14 mouse cellular contexts compared by ENCODE assay signal in genomic region chrX:9244603-9245336, GRCm38 (mm10). TPM values are rescaled to one million over a fixed set of nuclear protein-coding genes. Genes with fewer than 3 reads are reported as not detected.
A peak's percentile ranks its signal among the peaks of the same experiment; 100 is the strongest.
DNase-seq lines count a peak whose midpoint lies in the region; ATAC-seq lines count a peak whose summit lies in the region.
"Had no signal": no experiment of that assay in that cellular context is flagged by ENCODE, and none has a peak within 500 bp of the region (broad histone marks: within the 10 kb centered on the region; RNA-seq: fewer than 3 reads in every experiment).

No protein-coding gene starts in this region.

- peak overlapping the region; percentile 31 for H3K4me2 ChIP-seq in heart, embryonic 12.5 days
- no peak overlapping the region for H3K4me2 ChIP-seq in intestine, embryonic 14.5 days (ENCODE audit: low read length)
- peak overlapping the region; percentile 26 for H3K4me2 ChIP-seq in midbrain, embryonic 16.5 days (ENCODE audit: low read length)
- H3K4me2 ChIP-seq: embryonic facial prominence, embryonic 13.5 days; heart, embryonic 15.5 days had no signal

- no peaks in the 10 kb centered on the region for H3K36me3 ChIP-seq in heart, embryonic 12.5 days
- no peaks in the 10 kb centered on the region for H3K36me3 ChIP-seq in intestine, embryonic 14.5 days (ENCODE audit: control insufficient read depth, insufficient read depth, low read length)
- H3K36me3 ChIP-seq in midbrain, embryonic 16.5 days (ENCODE audit: control insufficient read depth, insufficient read depth, low read length), result no peaks in the 10 kb centered on the region
- H3K36me3 ChIP-seq: embryonic facial prominence, embryonic 13.5 days; heart, embryonic 15.5 days had no signal

- intact Hi-C loops in heart, postnatal 10 days (cut with DNase I), result no loop called here

- no peak overlapping the region for H3K4me3 ChIP-seq in heart, embryonic 12.5 days
- no peak overlapping the region for H3K4me3 ChIP-seq in intestine, embryonic 14.5 days (ENCODE audit: low read depth, low read length)
- H3K4me3 ChIP-seq in midbrain, embryonic 16.5 days (ENCODE audit: low read depth, low read length), result no peak overlapping the region
- H3K4me3 ChIP-seq: embryonic facial prominence, embryonic 13.5 days; heart, embryonic 15.5 days had no signal

- no peak overlapping the region for H3K9ac ChIP-seq in heart, embryonic 12.5 days
- no peak overlapping the region for H3K9ac ChIP-seq in intestine, embryonic 14.5 days (ENCODE audit: low read length)
- H3K9ac ChIP-seq in midbrain, embryonic 16.5 days (ENCODE audit: low read depth, low read length), result 0 out of 2 replicates have a peak overlapping the region, but pooled peaks have one; percentile 6
- H3K9ac ChIP-seq: embryonic facial prominence, embryonic 13.5 days; heart, embryonic 15.5 days had no signal

- peak; percentile 90 for ATAC-seq in heart, embryonic 12.5 days (ENCODE audit: insufficient number of reproducible peaks, low FRiP score)
- peak; percentile 62; the same call in 1 of the 2 replicates for ATAC-seq in intestine, embryonic 14.5 days (replicated peaks; ENCODE audit: low FRiP score, low TSS enrichment, low read depth)
- ATAC-seq in midbrain, embryonic 16.5 days, result peak; percentile 62
- no peak for ATAC-seq in inflammation-experienced regulatory T-cells, adult 6 months

- no peaks in the 10 kb centered on the region for H3K9me3 ChIP-seq in heart, embryonic 12.5 days (replicated peaks)
- no peaks in the 10 kb centered on the region for H3K9me3 ChIP-seq in intestine, embryonic 14.5 days (ENCODE audit: control insufficient read depth, low read length)
- H3K9me3 ChIP-seq in midbrain, embryonic 16.5 days (replicated peaks; ENCODE audit: control insufficient read depth, low read length, poor library complexity, severe bottlenecking), result no peaks in the 10 kb centered on the region
- H3K9me3 ChIP-seq: embryonic facial prominence, embryonic 13.5 days; heart, embryonic 15.5 days had no signal

- H3K4me1 ChIP-seq in heart, embryonic 12.5 days (replicated peaks), result peaks cover 10% of the 10 kb centered on the region; the same call in 1 of the 2 replicates
- no peaks in the 10 kb centered on the region for H3K4me1 ChIP-seq in intestine, embryonic 14.5 days (replicated peaks; ENCODE audit: control insufficient read depth, insufficient read depth, low read length)
- H3K4me1 ChIP-seq in midbrain, embryonic 16.5 days (ENCODE audit: control insufficient read depth, insufficient read depth, low read length), result peaks cover 6% of the 10 kb centered on the region; the same call in 1 of the 2 replicates

- 49% methylated on average over 12 of the region's 12 CpGs for WGBS in heart, embryonic 12.5 days
- 70% methylated on average over 12 of the region's 12 CpGs for WGBS in intestine, embryonic 14.5 days
- 56% methylated on average over 12 of the region's 12 CpGs for WGBS in midbrain, embryonic 16.5 days

- DNase-seq in heart, postnatal 10 days, result no peak
- peak; percentile 79 for DNase-seq in c-Kit-positive CD71-positive TER-119-positive erythroid progenitor cells, embryonic 14.5 days (ENCODE audit: low spot score)
- no peak for DNase-seq in intestine, embryonic 14.5 days (ENCODE audit: low spot score)
- no peak for DNase-seq in adrenal gland, adult (ENCODE audit: inconsistent age in 2 of 2, low spot score in 1 of 2)
- DNase-seq in urinary bladder, postnatal 10 days (ENCODE audit: low spot score), result no peak
- DNase-seq: adrenal gland, adult 2 months; lung, postnatal 36 days had no signal

- H3K27ac ChIP-seq in heart, embryonic 12.5 days (ENCODE audit: poor library complexity, severe bottlenecking), result no peak overlapping the region
- H3K27ac ChIP-seq in intestine, embryonic 14.5 days (ENCODE audit: low read depth), result no peak overlapping the region
- peak overlapping the region; percentile 22; the same call in 1 of the 2 replicates for H3K27ac ChIP-seq in midbrain, embryonic 16.5 days (ENCODE audit: low read length)
- H3K27ac ChIP-seq: embryonic facial prominence, embryonic 13.5 days; heart, embryonic 15.5 days had no signal

- no peaks in the 10 kb centered on the region for H3K27me3 ChIP-seq in heart, embryonic 12.5 days (replicated peaks)
- H3K27me3 ChIP-seq in intestine, embryonic 14.5 days (replicated peaks; ENCODE audit: control insufficient read depth, insufficient read depth, low read length), result no peaks in the 10 kb centered on the region
- no peaks in the 10 kb centered on the region for H3K27me3 ChIP-seq in midbrain, embryonic 16.5 days (ENCODE audit: control insufficient read depth, insufficient read depth, low read depth, low read length)
- H3K27me3 ChIP-seq: CH12.LX; embryonic facial prominence, embryonic 13.5 days; heart, embryonic 15.5 days had no signal

RNA-seq across cellular contexts. Expression of gene Gm14862, which starts 11.9 kb away (rescaled TPM):
- polyA plus RNA-seq in heart, embryonic 12.5 days (2016; fragmentation: Nextera tagmentation; extraction: Ambion mirVana), result 0.49 and 0.89 TPM in 2 replicates
- not detected for total RNA-seq in heart, postnatal 10 days (2021)
- polyA plus RNA-seq in intestine, embryonic 14.5 days (2014; fragmentation: Nextera tagmentation; extraction: Ambion mirVana), result not detected in 2 replicates
- polyA plus RNA-seq in midbrain, embryonic 16.5 days (2015; fragmentation: Nextera tagmentation; extraction: Ambion mirVana), result 0.24 TPM in 1 of 2 replicates, not detected in the other
- polyA plus RNA-seq in inflammation-experienced regulatory T-cells, adult 6 months (2017; shearing (Covaris generic)), result 1 to 10 TPM in 1 of 3 experiments, not detected in 2; 1.1 TPM
- total RNA-seq: adrenal gland, adult 2 months; CH12.LX had no signal
- polyA plus RNA-seq: adrenal gland, adult 2 months; embryonic facial prominence, embryonic 13.5 days; heart, embryonic 15.5 days; neural tube, embryonic 14.5 days had no signal

RNA-seq across cellular contexts. Expression of gene Xk, which starts 27.8 kb away (rescaled TPM):
- polyA plus RNA-seq in heart, embryonic 12.5 days (2016; fragmentation: Nextera tagmentation; extraction: Ambion mirVana), result 9.5 and 10.6 TPM in 2 replicates
- total RNA-seq in heart, postnatal 10 days (2021), result 1 to 10 TPM; 4.2 to 4.7 TPM
- 4.2 and 4.6 TPM in 2 replicates for polyA plus RNA-seq in intestine, embryonic 14.5 days (2014; fragmentation: Nextera tagmentation; extraction: Ambion mirVana)
- 5.3 and 5.4 TPM in 2 replicates for polyA plus RNA-seq in midbrain, embryonic 16.5 days (2015; fragmentation: Nextera tagmentation; extraction: Ambion mirVana)
- 1 to 10 TPM in 2 of 3 experiments, under 1 TPM in 1; 0.95 to 1.5 (median 1.2) TPM for polyA plus RNA-seq in inflammation-experienced regulatory T-cells, adult 6 months (2017; shearing (Covaris generic))

RNA-seq across cellular contexts. Expression of gene H2al1m, which starts 38.8 kb away (rescaled TPM):
- polyA plus RNA-seq in heart, embryonic 12.5 days (2016; fragmentation: Nextera tagmentation; extraction: Ambion mirVana), result 0.83 and 1.3 TPM in 2 replicates
- under 1 TPM in 1 of 2 experiments, not detected in 1; 0.72 TPM for total RNA-seq in heart, postnatal 10 days (2021)
- not detected in 2 replicates for polyA plus RNA-seq in intestine, embryonic 14.5 days (2014; fragmentation: Nextera tagmentation; extraction: Ambion mirVana)
- not detected in 2 replicates for polyA plus RNA-seq in midbrain, embryonic 16.5 days (2015; fragmentation: Nextera tagmentation; extraction: Ambion mirVana)
- polyA plus RNA-seq in inflammation-experienced regulatory T-cells, adult 6 months (2017; shearing (Covaris generic)), result not detected
- total RNA-seq: adrenal gland, adult 2 months; CH12.LX had no signal
- polyA plus RNA-seq: embryonic facial prominence, embryonic 13.5 days; neural tube, embryonic 14.5 days had no signal

RNA-seq across cellular contexts. Expression of gene Lancl3, which starts 45.1 kb away (rescaled TPM):
- polyA plus RNA-seq in heart, embryonic 12.5 days (2016; fragmentation: Nextera tagmentation; extraction: Ambion mirVana), result 0.88 and 1.1 TPM in 2 replicates
- 1 to 10 TPM; 4.3 to 4.8 TPM for total RNA-seq in heart, postnatal 10 days (2021)
- 0.70 and 0.87 TPM in 2 replicates for polyA plus RNA-seq in intestine, embryonic 14.5 days (2014; fragmentation: Nextera tagmentation; extraction: Ambion mirVana)
- 5.1 and 5.6 TPM in 2 replicates for polyA plus RNA-seq in midbrain, embryonic 16.5 days (2015; fragmentation: Nextera tagmentation; extraction: Ambion mirVana)
- 1 to 10 TPM in 2 of 3 experiments, under 1 TPM in 1; 0.83 to 1.5 (median 1.2) TPM for polyA plus RNA-seq in inflammation-experienced regulatory T-cells, adult 6 months (2017; shearing (Covaris generic))
- total RNA-seq: CH12.LX had no signal
